Mouse (Mus musculus) T-helper 17 cell (primary cell): Measurements from ENCODE around the gene Cttn.

Source experiments
- in situ Hi-C, 2 experiments: fragments of 300-600 bp; cut with MboI, MseI; formaldehyde crosslinking; loops; 1 replicate in 1 of 2; 2 replicates in 1 of 2; pipeline ENCODE4 v1.15.1; 2025; ENCODE audit warnings: high pct_unique_total_duplicates in 2 of 2

The Cttn gene

GRCm38 (mm10) chr7:144470545-144471059 lies at the start of gene Cttn:
Gene Cttn (minus strand): TSS chr7:144471009.
- in situ Hi-C loops: no loop called here

- in situ Hi-C loops: no loop called here
Measured at GRCm38 (mm10) chr7:144519852-144520251, 49.0 kb upstream of the Cttn start.

GRCm38 (mm10) chr7:144516711-144517110 lies 45.9 kb upstream of the Cttn start:
- in situ Hi-C loops: no loop called here

GRCm38 (mm10) chr7:144509090-144509489 lies 38.3 kb upstream of the Cttn start:
- in situ Hi-C loops: no loop called here

- in situ Hi-C loops: no loop called here
Measured at GRCm38 (mm10) chr7:144506807-144507206, 36.0 kb upstream of the Cttn start.

GRCm38 (mm10) chr7:144503959-144504358 lies 33.1 kb upstream of the Cttn start:
- in situ Hi-C loops: no loop called here

GRCm38 (mm10) chr7:144492931-144493330 lies 22.1 kb upstream of the Cttn start:
- in situ Hi-C loops: no loop called here

GRCm38 (mm10) chr7:144490201-144490873 lies 19.5 kb upstream of the Cttn start:
- in situ Hi-C loops: no loop called here

- in situ Hi-C loops: no loop called here
Measured at GRCm38 (mm10) chr7:144489067-144489774, 18.4 kb upstream of the Cttn start.

GRCm38 (mm10) chr7:144480314-144480713 lies 9.5 kb upstream of the Cttn start:
- in situ Hi-C loops: no loop called here

- in situ Hi-C loops: no loop called here
Measured at GRCm38 (mm10) chr7:144479569-144479968, 8.8 kb upstream of the Cttn start.

GRCm38 (mm10) chr7:144475741-144476140 lies 4.9 kb upstream of the Cttn start:
- in situ Hi-C loops: no loop called here

GRCm38 (mm10) chr7:144473486-144473885 lies 2.7 kb upstream of the Cttn start:
- in situ Hi-C loops: no loop called here

- in situ Hi-C loops: no loop called here
Measured at GRCm38 (mm10) chr7:144471103-144471502, 294 bp upstream of the Cttn start.

- in situ Hi-C loops: no loop called here
Measured at GRCm38 (mm10) chr7:144469908-144470544, 783 bp downstream of the Cttn start.

GRCm38 (mm10) chr7:144469181-144469641 lies 1.6 kb downstream of the Cttn start:
- in situ Hi-C loops: no loop called here

GRCm38 (mm10) chr7:144468741-144469140 lies 2.1 kb downstream of the Cttn start:
- in situ Hi-C loops: no loop called here

GRCm38 (mm10) chr7:144462577-144462976 lies 8.2 kb downstream of the Cttn start:
- in situ Hi-C loops: no loop called here

- in situ Hi-C loops: no loop called here
Measured at GRCm38 (mm10) chr7:144461246-144461902, 9.4 kb downstream of the Cttn start.

GRCm38 (mm10) chr7:144458881-144459280 lies 11.9 kb downstream of the Cttn start:
- in situ Hi-C loops: no loop called here

GRCm38 (mm10) chr7:144450661-144451060 lies 20.1 kb downstream of the Cttn start:
- in situ Hi-C loops: no loop called here
